27 mouse cellular contexts compared by ENCODE assay signal in the genomic region with DNA sequence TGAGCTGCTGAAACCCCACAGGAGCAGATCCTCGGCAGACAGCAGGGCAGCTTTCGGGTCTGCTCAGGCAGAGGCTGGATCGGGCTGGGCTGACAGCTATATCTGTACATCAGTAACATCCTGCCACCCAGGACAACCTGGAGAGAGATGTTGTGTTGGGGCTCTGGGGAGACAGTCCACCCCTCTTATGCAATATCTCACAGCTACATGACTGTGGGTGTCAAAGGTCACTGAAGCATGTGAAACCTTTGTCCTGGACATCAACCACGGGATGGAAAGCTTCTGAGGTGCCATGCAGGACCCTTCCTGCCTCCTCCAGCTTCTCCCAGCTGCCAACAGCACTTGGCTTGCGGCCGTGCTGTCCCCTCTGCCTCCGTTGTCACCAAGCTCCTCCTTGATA.
DNase-seq lines count a peak whose midpoint lies in the region; ATAC-seq and TF ChIP-seq lines count a peak whose summit lies in the region.
"Had no signal": no experiment of that assay in that cellular context is flagged by ENCODE, and none has a peak within 500 bp of the region (broad histone marks: within the 10 kb centered on the region; RNA-seq: fewer than 3 reads in every experiment).

No protein-coding gene starts in this region.

- H3K9me3 ChIP-seq in hindbrain, embryonic 10.5 days, result no peaks in the 10 kb centered on the region
- no peaks in the 10 kb centered on the region for H3K9me3 ChIP-seq in hindbrain, postnatal 0 days (ENCODE audit: low read length)
- H3K9me3 ChIP-seq in E14TG2a.4 (ENCODE audit: low read length), result no peaks in the 10 kb centered on the region
- H3K9me3 ChIP-seq in embryonic facial prominence, embryonic 11.5 days (replicated peaks; ENCODE audit: control insufficient read depth, low read length), result no peaks in the 10 kb centered on the region
- H3K9me3 ChIP-seq in limb, embryonic 11.5 days (ENCODE audit: control insufficient read depth, low read length), result no peaks in the 10 kb centered on the region
- H3K9me3 ChIP-seq: forebrain, embryonic 12.5 days; heart, embryonic 12.5 days; intestine, embryonic 15.5 days; midbrain, embryonic 15.5 days; neural tube, embryonic 15.5 days had no signal

- H3K36me3 ChIP-seq in hindbrain, embryonic 10.5 days, result no peaks in the 10 kb centered on the region
- no peaks in the 10 kb centered on the region for H3K36me3 ChIP-seq in hindbrain, postnatal 0 days (ENCODE audit: insufficient read depth, low read length)
- H3K36me3 ChIP-seq in E14TG2a.4 (ENCODE audit: insufficient read depth, low read length), result peaks cover 10% of the 10 kb centered on the region; the same call in 1 of the 2 replicates
- no peaks in the 10 kb centered on the region for H3K36me3 ChIP-seq in embryonic facial prominence, embryonic 11.5 days (replicated peaks; ENCODE audit: control insufficient read depth, insufficient read depth, low read depth, low read length)
- H3K36me3 ChIP-seq in limb, embryonic 11.5 days (ENCODE audit: control insufficient read depth, insufficient read depth, low read length), result no peaks in the 10 kb centered on the region
- H3K36me3 ChIP-seq: forebrain, embryonic 12.5 days; heart, embryonic 12.5 days; intestine, embryonic 15.5 days; midbrain, embryonic 15.5 days; neural tube, embryonic 15.5 days had no signal

- H3K9ac ChIP-seq in hindbrain, postnatal 0 days (replicated peaks; ENCODE audit: low read length), result no peak overlapping the region
- no peak overlapping the region for H3K9ac ChIP-seq in embryonic facial prominence, embryonic 11.5 days (replicated peaks; ENCODE audit: low read length)
- no peak overlapping the region for H3K9ac ChIP-seq in limb, embryonic 11.5 days (ENCODE audit: low read length)
- H3K9ac ChIP-seq: forebrain, embryonic 12.5 days; forebrain, postnatal 0 days; heart, embryonic 12.5 days; intestine, embryonic 15.5 days; midbrain, embryonic 15.5 days; neural tube, embryonic 15.5 days had no signal

- H3K4me1 ChIP-seq in hindbrain, embryonic 10.5 days (replicated peaks), result peaks cover 31% of the 10 kb centered on the region
- H3K4me1 ChIP-seq in hindbrain, postnatal 0 days (ENCODE audit: insufficient read depth, low read length), result 0 out of 2 replicates have a peak, but pooled peaks cover 3% of the 10 kb centered on the region
- peaks cover 60% of the 10 kb centered on the region for H3K4me1 ChIP-seq in E14TG2a.4 (replicated peaks; ENCODE audit: low read depth, low read length)
- peaks cover 14% of the 10 kb centered on the region for H3K4me1 ChIP-seq in embryonic facial prominence, embryonic 11.5 days (ENCODE audit: control insufficient read depth, insufficient read depth, low read length)
- H3K4me1 ChIP-seq in limb, embryonic 11.5 days (ENCODE audit: control insufficient read depth, insufficient read depth, low read length), result peaks cover 60% of the 10 kb centered on the region
- H3K4me1 ChIP-seq: intestine, embryonic 15.5 days; midbrain, embryonic 15.5 days had no signal

- WGBS in hindbrain, embryonic 10.5 days, result 76% methylated on average over 7 of the region's 7 CpGs
- WGBS in hindbrain, postnatal 0 days, result 73% methylated on average over 7 of the region's 7 CpGs
- WGBS in embryonic facial prominence, embryonic 11.5 days, result 65% methylated on average over 7 of the region's 7 CpGs
- WGBS in limb, embryonic 11.5 days, result 77% methylated on average over 7 of the region's 7 CpGs

- DNase-seq in hindbrain, embryonic 10.5 days (ENCODE audit: low spot score), result no peak
- DNase-seq in hindbrain, postnatal 0 days (ENCODE audit: low spot score), result no peak
- DNase-seq in embryonic facial prominence, embryonic 11.5 days (ENCODE audit: low spot score), result no peak
- no peak for DNase-seq in limb, embryonic 11.5 days (ENCODE audit: low spot score)
- DNase-seq in cerebellum, postnatal 36 days, result no peak
- DNase-seq in frontal cortex, postnatal 14 days (ENCODE audit: low spot score in 2 of 2), result no peak
- DNase-seq: adrenal gland, postnatal 25 days; cerebellum, adult 11-12 months; cerebellum, adult 9-11 months; forebrain, postnatal 0 days; gastrocnemius, postnatal 36 days; heart, adult 18-20 months; kidney, adult 9 months; kidney, postnatal 14 days; lung, adult 18-20 months; spleen, adult 18-20 months; thymus, postnatal 25 days had no signal

- H3K27ac ChIP-seq in hindbrain, embryonic 10.5 days, result peak overlapping the region; percentile 62; the same call in 1 of the 2 replicates
- no peak overlapping the region for H3K27ac ChIP-seq in hindbrain, postnatal 0 days
- peak overlapping the region; percentile 56 for H3K27ac ChIP-seq in embryonic facial prominence, embryonic 11.5 days (replicated peaks; ENCODE audit: low read depth, low read length)
- H3K27ac ChIP-seq in limb, embryonic 11.5 days (replicated peaks; ENCODE audit: low read depth, low read length), result peak overlapping the region; percentile 80
- H3K27ac ChIP-seq: forebrain, embryonic 12.5 days; intestine, embryonic 15.5 days; macrophage; midbrain, embryonic 15.5 days; neural tube, embryonic 15.5 days had no signal

- ATAC-seq in hindbrain, postnatal 0 days, result no peak
- 0 out of 2 replicates have a peak, but pooled peaks have one; percentile 31 for ATAC-seq in embryonic facial prominence, embryonic 11.5 days (replicated peaks; ENCODE audit: insufficient number of reproducible peaks, low FRiP score, low TSS enrichment, low read depth)
- ATAC-seq in limb, embryonic 11.5 days (ENCODE audit: insufficient number of reproducible peaks, low FRiP score, low TSS enrichment, low read depth), result no peak
- ATAC-seq: CD4-positive, CD25-positive, alpha-beta regulatory T cell, adult 4 months; forebrain, postnatal 0 days; hindbrain, embryonic 16.5 days; intestine, embryonic 15.5 days; lung, postnatal 0 days; midbrain, embryonic 15.5 days had no signal

- H3K4me2 ChIP-seq in hindbrain, postnatal 0 days (ENCODE audit: low read depth, low read length), result no peak overlapping the region
- H3K4me2 ChIP-seq in embryonic facial prominence, embryonic 11.5 days (ENCODE audit: low read depth, low read length), result no peak overlapping the region
- H3K4me2 ChIP-seq in limb, embryonic 11.5 days (ENCODE audit: low read depth, severe bottlenecking), result no peak overlapping the region
- H3K4me2 ChIP-seq: forebrain, embryonic 12.5 days; intestine, embryonic 15.5 days; midbrain, embryonic 15.5 days; neural tube, embryonic 15.5 days had no signal

- no peaks in the 10 kb centered on the region for H3K27me3 ChIP-seq in hindbrain, embryonic 10.5 days (ENCODE audit: insufficient read depth, poor library complexity, severe bottlenecking)
- no peaks in the 10 kb centered on the region for H3K27me3 ChIP-seq in hindbrain, postnatal 0 days (ENCODE audit: insufficient read depth, low read length)
- H3K27me3 ChIP-seq in E14TG2a.4 (ENCODE audit: insufficient read depth, low read length), result 0 out of 2 replicates have a peak, but pooled peaks cover 4% of the 10 kb centered on the region
- H3K27me3 ChIP-seq in embryonic facial prominence, embryonic 11.5 days (ENCODE audit: control insufficient read depth, insufficient read depth, low read length), result no peaks in the 10 kb centered on the region
- no peaks in the 10 kb centered on the region for H3K27me3 ChIP-seq in limb, embryonic 11.5 days (ENCODE audit: control insufficient read depth, insufficient read depth, low read length)
- H3K27me3 ChIP-seq: intestine, embryonic 15.5 days; midbrain, embryonic 15.5 days had no signal

- TF ChIP-seq CTCF in hindbrain, postnatal 0 days (IDR thresholded peaks at IDR 0.05; ENCODE audit: low read depth), result no peak
- TF ChIP-seq CTCF in E14TG2a.4 (conservative IDR thresholded peaks at IDR 0.05; ENCODE audit: low read length), result no peak

- no peak overlapping the region for H3K4me3 ChIP-seq in hindbrain, embryonic 10.5 days
- H3K4me3 ChIP-seq in hindbrain, postnatal 0 days (ENCODE audit: low read length), result no peak overlapping the region
- H3K4me3 ChIP-seq in E14TG2a.4 (replicated peaks; ENCODE audit: low read length), result 0 out of 2 replicates have a peak overlapping the region, but pooled peaks have one; percentile 1
- no peak overlapping the region for H3K4me3 ChIP-seq in embryonic facial prominence, embryonic 11.5 days (ENCODE audit: low read depth, low read length)
- H3K4me3 ChIP-seq in limb, embryonic 11.5 days (ENCODE audit: low read depth, low read length), result no peak overlapping the region
- H3K4me3 ChIP-seq: forebrain, embryonic 12.5 days; heart, embryonic 12.5 days; intestine, embryonic 15.5 days; midbrain, embryonic 15.5 days; neural tube, embryonic 15.5 days had no signal
